Mouse (Mus musculus): ENCODE data around the gene Gm11639.
A peak's percentile ranks its signal among the peaks of the same experiment; 100 is the strongest.

The Gm11639 gene

GRCm38 (mm10) chr11:104704097-104704496 lies 18.6 kb downstream of the Gm11639 start:
- DNase-seq (ENCODE audit: low spot score in 2 of 2) = no peak

- DNase-seq (ENCODE audit: low spot score in 2 of 2) = no peak
Observed at GRCm38 (mm10) chr11:104707084-104707483, 21.6 kb downstream of the Gm11639 start.

GRCm38 (mm10) chr11:104744995-104745568 lies 59.6 kb downstream of the Gm11639 start:
- no peak for DNase-seq (ENCODE audit: low spot score in 2 of 2)

GRCm38 (mm10) chr11:104765762-104766161 lies 80.3 kb downstream of the Gm11639 start:
- no peak for DNase-seq (ENCODE audit: low spot score in 2 of 2)

- DNase-seq (ENCODE audit: low spot score in 2 of 2) = no peak
Observed at GRCm38 (mm10) chr11:104767068-104767467, 81.6 kb downstream of the Gm11639 start.

- peak in 1 of 2 experiments; percentile 55 for DNase-seq (ENCODE audit: low spot score in 2 of 2)
Observed at GRCm38 (mm10) chr11:104768072-104768471, 82.6 kb downstream of the Gm11639 start.

GRCm38 (mm10) chr11:104778796-104779195 lies 93.3 kb downstream of the Gm11639 start:
- DNase-seq (ENCODE audit: low spot score in 2 of 2) = no peak

- no peak for DNase-seq (ENCODE audit: low spot score in 2 of 2)
Observed at GRCm38 (mm10) chr11:104944723-104945122, 259.2 kb downstream of the Gm11639 start.

GRCm38 (mm10) chr11:104952349-104952748 lies 266.8 kb downstream of the Gm11639 start:
- DNase-seq (ENCODE audit: low spot score in 2 of 2) = no peak

GRCm38 (mm10) chr11:104967862-104968261 lies 282.4 kb downstream of the Gm11639 start:
- DNase-seq (ENCODE audit: low spot score in 2 of 2) = no peak

- no peak for DNase-seq (ENCODE audit: low spot score in 2 of 2)
Observed at GRCm38 (mm10) chr11:104968388-104968787, 282.9 kb downstream of the Gm11639 start.

GRCm38 (mm10) chr11:104971322-104971721 lies 285.8 kb downstream of the Gm11639 start:
- no peak for DNase-seq (ENCODE audit: low spot score in 2 of 2)

- DNase-seq (ENCODE audit: low spot score in 2 of 2) = no peak
Observed at GRCm38 (mm10) chr11:104972480-104972879, 287.0 kb downstream of the Gm11639 start.

- DNase-seq (ENCODE audit: low spot score in 2 of 2) = no peak
Observed at GRCm38 (mm10) chr11:104977976-104978375, 292.5 kb downstream of the Gm11639 start.

GRCm38 (mm10) chr11:104981342-104982055 lies 296.0 kb downstream of the Gm11639 start:
- no peak for DNase-seq (ENCODE audit: low spot score in 2 of 2)

- no peak for DNase-seq (ENCODE audit: low spot score in 2 of 2)
Observed at GRCm38 (mm10) chr11:105009232-105009631, 323.7 kb downstream of the Gm11639 start.

- no peak for DNase-seq (ENCODE audit: low spot score in 2 of 2)
Observed at GRCm38 (mm10) chr11:105021071-105021470, 335.6 kb downstream of the Gm11639 start.

GRCm38 (mm10) chr11:105028744-105029348 lies 343.3 kb downstream of the Gm11639 start:
- no peak for DNase-seq (ENCODE audit: low spot score in 2 of 2)

GRCm38 (mm10) chr11:105029525-105029924 lies 344.0 kb downstream of the Gm11639 start:
- no peak for DNase-seq (ENCODE audit: low spot score in 2 of 2)

- DNase-seq (ENCODE audit: low spot score in 2 of 2) = no peak
Observed at GRCm38 (mm10) chr11:105030229-105030628, 344.7 kb downstream of the Gm11639 start.

- peak; percentile 30 to 38 for DNase-seq (ENCODE audit: low spot score in 2 of 2)
Observed at GRCm38 (mm10) chr11:105031103-105031502, 345.6 kb downstream of the Gm11639 start.

GRCm38 (mm10) chr11:105035081-105035480 lies 349.6 kb downstream of the Gm11639 start:
- DNase-seq (ENCODE audit: low spot score in 2 of 2) = no peak

GRCm38 (mm10) chr11:105063292-105063691 lies 377.8 kb downstream of the Gm11639 start, which contains the start of gene Efcab3:
Efcab3 (plus strand) TSS chr11:105063592.
- no peak for DNase-seq (ENCODE audit: low spot score in 2 of 2)

Measured in right cerebral cortex, postnatal 10 days (tissue).